Mouse (Mus musculus) mouse embryonic stem cell (cell line): Measurements from ENCODE around the gene Rnf185.

ENCODE experiments used
- in situ Hi-C, 2 experiments: fragments of 300-500 bp; cut with MboI; formaldehyde crosslinking; loops; 1 replicate in 1 of 2; 3 replicates in 1 of 2; pipeline ENCODE4 v1.14.3; 2019 to 2020; ENCODE audit warnings: low sequenced_read_pairs in 2 of 2, low pct_unique_long_range_greater_than_20kb in 1 of 2, mixed read lengths in 1 of 2; ENCODE audit not compliant: unreplicated experiment in 1 of 2

Gene Rnf185

GRCm38 (mm10) chr11:3453467-3453866 lies 1.3 kb upstream of the Rnf185 start:
- in situ Hi-C loops = no loop called here

GRCm38 (mm10) chr11:3452769-3453168 lies 606 bp upstream of the Rnf185 start:
- in situ Hi-C loops = no loop called here

GRCm38 (mm10) chr11:3451701-3452163 lies 431 bp downstream of the Rnf185 start:
- in situ Hi-C loops = no loop called here

- in situ Hi-C loops = no loop called here
Measured at GRCm38 (mm10) chr11:3444875-3445274, 7.3 kb downstream of the Rnf185 start.

GRCm38 (mm10) chr11:3443091-3443490 lies 9.1 kb downstream of the Rnf185 start:
- in situ Hi-C loops = no loop called here

- in situ Hi-C loops = no loop called here
Measured at GRCm38 (mm10) chr11:3442677-3443076, 9.5 kb downstream of the Rnf185 start.

GRCm38 (mm10) chr11:3441696-3442443 lies 10.3 kb downstream of the Rnf185 start:
- in situ Hi-C loops = no loop called here

GRCm38 (mm10) chr11:3437621-3438020 lies 14.5 kb downstream of the Rnf185 start:
- in situ Hi-C loops = no loop called here

- in situ Hi-C loops = no loop called here
Measured at GRCm38 (mm10) chr11:3433809-3434208, 18.4 kb downstream of the Rnf185 start.

- in situ Hi-C loops = no loop called here
Measured at GRCm38 (mm10) chr11:3431976-3432603, 20.1 kb downstream of the Rnf185 start.

GRCm38 (mm10) chr11:3431515-3431914 lies 20.6 kb downstream of the Rnf185 start:
- in situ Hi-C loops = no loop called here

- in situ Hi-C loops = no loop called here
Measured at GRCm38 (mm10) chr11:3428632-3429031, 23.5 kb downstream of the Rnf185 start.

- in situ Hi-C loops = no loop called here
Measured at GRCm38 (mm10) chr11:3427697-3428230, 24.4 kb downstream of the Rnf185 start.

GRCm38 (mm10) chr11:3422242-3422641 lies 29.9 kb downstream of the Rnf185 start:
- in situ Hi-C loops = no loop called here

- in situ Hi-C loops = no loop called here
Measured at GRCm38 (mm10) chr11:3418741-3419140, 33.4 kb downstream of the Rnf185 start.

- in situ Hi-C loops = no loop called here
Measured at GRCm38 (mm10) chr11:3417795-3418194, 34.4 kb downstream of the Rnf185 start.

GRCm38 (mm10) chr11:3416399-3416798 lies 35.8 kb downstream of the Rnf185 start:
- in situ Hi-C loops = no loop called here

- in situ Hi-C loops = no loop called here
Measured at GRCm38 (mm10) chr11:3412111-3412510, 40.1 kb downstream of the Rnf185 start.

GRCm38 (mm10) chr11:3408997-3409732 lies 43.0 kb downstream of the Rnf185 start, which contains the start of gene Limk2:
Limk2 (minus strand) TSS chr11:3409189.
- in situ Hi-C loops = no loop called here
